Mouse (Mus musculus) olfactory bulb, adult 2 months (tissue): ENCODE results near the gene Zmym2. TPM values are rescaled to one million over a fixed set of nuclear protein-coding genes. Genes with fewer than 3 reads are reported as not detected.
"Not testable (repeated sequence)": the region's sequence is repeated elsewhere in the genome, so short reads cannot be mapped to it uniquely, and the experiment has no call there.

ENCODE experiments used
- H3K27ac ChIP-seq: fragments of 200-500 bp; 2 replicates; pipeline ENCODE4 v1.5.1; 2012; ENCODE audit warnings: low read depth, low read length; ENCODE audit not compliant: insufficient read depth
- H3K4me1 ChIP-seq: fragments of 200-500 bp; 2 replicates; pipeline ENCODE4 v1.6.1; 2012; ENCODE audit warnings: low read length; ENCODE audit not compliant: control insufficient read depth, insufficient read depth
- H3K4me3 ChIP-seq: fragments of 200-500 bp; 2 replicates; pipeline ENCODE4 v1.5.1; 2012; ENCODE audit warnings: mild to moderate bottlenecking, low read depth, low read length, moderate library complexity; ENCODE audit not compliant: insufficient read depth
- CTCF ChIP-seq: fragments of 200-500 bp; IDR thresholded peaks from 2 replicates; pipeline ENCODE4 v1.5.1; 2012; ENCODE audit warnings: low read depth, mild to moderate bottlenecking, low read length, moderate library complexity; ENCODE audit not compliant: insufficient read depth
- POLR2A ChIP-seq: fragments of 200-500 bp; IDR thresholded peaks from 2 replicates; pipeline ENCODE4 v1.6.1; 2012; ENCODE audit warnings: mild to moderate bottlenecking, low read depth, low read length, moderate library complexity; ENCODE audit not compliant: insufficient read depth
- WGBS: fragments of 180-500 bp; shearing (Covaris S2); methylation state at CpG from one replicate; pipeline ENCODE4 v1.1.7; 2018; 5-methylcytosine and 5-hydroxymethylcytosine counted together
- polyA plus RNA-seq: library from polyadenylated mRNA; stranded (reverse); fragments of >200 nt; gene quantifications from 2 replicates; pipeline ENCODE4 v1.2.4, GENCODE M21; 2012; ENCODE audit warnings: low replicate concordance; ENCODE audit not compliant: missing spikeins, insufficient read depth, insufficient read length

Gene Zmym2
- polyA plus RNA-seq, 1 experiment, result 233 TPM

DNA sequence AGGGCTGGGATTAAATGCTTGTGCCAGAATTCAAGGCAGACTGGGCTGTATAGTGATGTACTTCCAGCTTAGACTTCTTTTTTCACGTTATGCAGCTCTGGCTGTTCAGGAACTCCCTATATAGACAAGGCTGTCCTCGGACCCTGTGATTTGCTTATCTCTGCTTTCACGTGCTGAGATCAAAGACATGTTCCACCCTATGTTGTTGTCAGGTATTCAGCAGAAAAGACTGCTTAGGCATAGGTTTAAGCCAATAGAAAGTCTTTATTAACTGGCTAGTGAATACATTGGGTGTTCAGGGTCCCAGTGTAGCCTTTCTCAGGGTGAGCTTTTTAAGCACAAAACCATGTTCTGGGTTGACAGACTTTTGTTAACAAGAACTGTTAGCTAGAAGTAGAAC is 5.2 kb upstream of the Zmym2 start:
- Histone ChIP-seq H3K27ac (no peak overlapping the region), H3K4me1 (no peaks in the 10 kb centered on the region), H3K4me3 (no peak overlapping the region)
- WGBS, result 55% methylated on average over 3 of the region's 3 CpGs
- no peak for TF ChIP-seq CTCF
- no peak for TF ChIP-seq POLR2A

DNA sequence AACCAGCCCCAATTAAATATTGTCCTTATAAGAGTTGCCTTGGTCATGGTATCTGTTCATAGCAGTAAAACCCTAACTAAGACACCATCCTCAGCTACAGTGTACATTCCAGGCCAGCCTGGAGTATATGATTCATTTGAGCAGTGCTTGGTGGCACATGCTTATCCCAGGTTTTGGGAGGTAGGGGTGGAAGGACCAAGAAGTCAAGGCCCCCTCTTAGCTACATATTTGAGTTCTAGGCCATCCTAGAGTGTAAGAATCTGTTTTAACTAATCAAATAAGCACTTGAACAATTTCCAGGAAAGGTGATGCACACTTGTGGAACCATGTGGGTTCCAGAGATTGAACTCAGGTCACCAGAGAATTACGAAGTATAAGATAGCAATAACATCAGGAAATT is 3.0 kb upstream of the Zmym2 start:
- WGBS, result 97% methylated on average over 1 of the region's 1 CpGs
- TF ChIP-seq POLR2A (no peak), CTCF (no peak)
- Histone ChIP-seq H3K4me1 (0 out of 2 replicates have a peak, but pooled peaks cover 2% of the 10 kb centered on the region), H3K4me3 (no peak overlapping the region), H3K27ac (no peak overlapping the region)

DNA sequence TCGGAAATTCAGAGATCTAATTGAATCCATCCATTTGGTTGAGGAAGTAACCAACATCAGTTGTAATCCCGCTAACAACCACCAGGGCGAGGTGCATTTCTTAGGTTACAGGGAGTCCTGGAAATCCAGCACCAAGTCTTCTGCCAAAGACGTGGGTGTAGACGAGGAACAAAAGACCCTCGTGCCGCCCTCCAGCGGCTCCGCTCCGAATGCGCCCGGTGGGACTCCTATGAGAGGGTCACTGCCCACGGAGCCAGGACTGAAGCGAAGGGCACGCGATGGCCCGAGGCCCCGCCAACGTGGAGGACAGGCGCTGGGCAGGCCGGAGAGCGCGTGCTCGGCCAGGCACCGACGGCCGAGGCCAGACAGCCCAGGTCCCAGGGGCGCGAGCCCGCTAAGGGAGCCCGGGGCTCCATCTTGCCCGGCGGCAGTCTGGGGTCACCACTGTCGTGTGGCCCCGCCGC is 1.1 kb upstream of the Zmym2 start:
- TF ChIP-seq POLR2A, result no peak
- peak; percentile 61; the same call in 1 of the 2 replicates for TF ChIP-seq CTCF
- 2% methylated on average over 36 of the region's 36 CpGs for WGBS

DNA sequence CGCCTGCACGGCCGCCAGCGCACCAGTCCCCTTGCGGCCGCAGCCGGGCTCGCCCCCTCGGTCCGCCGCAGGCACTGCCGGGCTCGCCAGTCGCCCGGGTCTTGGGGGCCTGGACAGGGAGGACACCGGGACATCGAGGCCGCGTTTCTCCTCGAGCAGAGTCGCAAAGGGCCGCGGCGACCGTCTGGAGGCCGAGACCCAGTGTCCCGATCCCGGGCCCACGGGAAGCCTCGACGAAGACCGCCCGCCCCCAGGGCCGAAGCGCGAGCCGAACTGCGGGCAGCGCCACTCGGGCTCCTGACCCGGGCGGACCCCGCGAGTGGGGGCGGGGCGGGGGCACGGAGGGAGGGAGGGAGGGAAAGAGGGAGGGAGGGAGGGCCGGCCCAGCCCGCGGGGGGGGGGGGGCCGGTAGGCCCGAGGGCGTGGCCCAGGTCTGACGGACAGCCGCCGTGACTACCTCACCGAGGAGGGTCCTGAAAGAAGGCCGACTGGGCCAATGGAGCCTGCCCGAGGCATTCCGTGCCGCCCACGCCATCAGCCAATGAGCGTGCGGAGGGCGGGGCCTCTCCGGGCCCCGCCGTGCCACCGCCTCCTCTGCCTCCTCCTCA is 363 bp upstream of the Zmym2 start:
- WGBS, result under 1% methylated on average over 47 of the region's 69 CpGs
- Histone ChIP-seq H3K27ac (peak overlapping the region; percentile 95), H3K4me3 (peak overlapping the region; percentile 89)
- not testable (repeated sequence) for H3K4me1 ChIP-seq
- TF ChIP-seq POLR2A, result peak; percentile 20; the same call in 1 of the 2 replicates

More for the DNA sequence above, 1.1 kb upstream of the Zmym2 start:
- H3K4me3 ChIP-seq, result peak overlapping the region; percentile 89
- no peak overlapping the region for H3K27ac ChIP-seq
- H3K4me1 ChIP-seq, result 0 out of 2 replicates have a peak, but pooled peaks cover 4% of the 10 kb centered on the region

DNA sequence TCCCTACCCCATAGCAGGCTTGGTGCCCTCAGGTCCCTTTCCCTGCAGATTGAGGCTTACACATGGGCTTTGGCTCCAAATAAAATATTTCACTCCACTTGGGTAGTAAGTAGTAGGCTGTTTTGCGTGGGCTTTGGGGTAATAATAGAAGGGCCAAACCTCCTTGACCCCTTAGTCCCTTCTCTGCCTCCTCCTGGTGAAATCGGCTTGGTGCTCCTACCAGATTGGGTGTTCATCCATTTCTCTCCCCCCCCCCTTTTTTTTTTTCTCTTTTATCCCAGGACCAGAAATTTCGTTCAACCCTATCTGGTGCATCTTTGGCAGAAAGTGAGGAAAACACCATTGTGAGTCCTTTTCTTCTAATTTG is 1.0 kb downstream of the Zmym2 start:
- TF ChIP-seq POLR2A (no peak), CTCF (no peak)
- Histone ChIP-seq H3K27ac (peak overlapping the region; percentile 98), H3K4me3 (peak overlapping the region; percentile 97), H3K4me1 (0 out of 2 replicates have a peak, but pooled peaks cover 4% of the 10 kb centered on the region)
- WGBS, result 3% methylated on average over 3 of the region's 3 CpGs

DNA sequence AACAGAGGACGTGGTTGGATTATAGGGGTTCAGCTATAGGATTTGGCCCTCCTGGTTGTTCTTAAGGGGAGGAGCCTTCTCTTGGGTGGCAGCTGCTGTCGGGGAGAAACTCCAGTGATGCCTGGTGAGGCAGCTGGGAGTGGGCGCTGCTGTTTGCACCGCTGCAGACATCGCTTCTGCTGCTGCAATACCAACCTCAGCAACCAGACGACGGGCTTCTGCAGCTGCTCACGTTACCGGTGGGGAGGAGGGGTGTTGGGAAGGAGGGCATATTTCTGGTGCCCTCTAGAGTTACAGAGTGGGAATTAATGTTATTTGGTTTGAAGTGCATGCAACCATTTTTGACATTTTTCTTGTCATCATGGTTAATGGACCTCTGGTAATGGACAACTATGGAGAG is 1.4 kb downstream of the Zmym2 start:
- under 1% methylated on average over 9 of the region's 9 CpGs for WGBS
- Histone ChIP-seq H3K4me3 (peak overlapping the region; percentile 97), H3K27ac (peak overlapping the region; percentile 98), H3K4me1 (0 out of 2 replicates have a peak, but pooled peaks cover 4% of the 10 kb centered on the region)
- peak; percentile 70; the same call in 1 of the 2 replicates for TF ChIP-seq CTCF
- TF ChIP-seq POLR2A, result peak; percentile 49; the same call in 1 of the 2 replicates

DNA sequence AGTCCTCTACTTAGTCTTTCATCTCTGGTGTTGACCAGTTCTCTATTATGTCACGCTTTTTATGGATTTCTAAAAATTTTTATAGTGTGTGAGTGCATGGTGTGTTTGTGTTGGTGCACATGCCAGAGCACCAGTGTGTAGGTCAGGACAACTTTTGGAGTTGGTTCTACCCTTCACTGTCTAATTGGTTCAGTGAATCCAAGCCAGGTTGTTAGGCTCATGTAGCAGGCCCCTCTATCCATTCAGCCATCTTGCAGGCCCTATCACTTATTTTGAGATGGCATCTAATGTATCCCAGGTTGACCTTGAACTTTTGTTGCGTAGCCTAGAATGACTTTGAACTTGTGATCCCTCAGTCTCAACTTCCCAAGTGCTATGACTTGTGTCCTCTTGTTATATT is 2.0 kb downstream of the Zmym2 start:
- 0 out of 2 replicates have a peak, but pooled peaks cover 4% of the 10 kb centered on the region for H3K4me1 ChIP-seq
- H3K4me3 ChIP-seq, result no peak overlapping the region
- WGBS, result 78% methylated on average over 2 of the region's 2 CpGs
- H3K27ac ChIP-seq, result no peak overlapping the region
- TF ChIP-seq POLR2A (no peak), CTCF (no peak)

DNA sequence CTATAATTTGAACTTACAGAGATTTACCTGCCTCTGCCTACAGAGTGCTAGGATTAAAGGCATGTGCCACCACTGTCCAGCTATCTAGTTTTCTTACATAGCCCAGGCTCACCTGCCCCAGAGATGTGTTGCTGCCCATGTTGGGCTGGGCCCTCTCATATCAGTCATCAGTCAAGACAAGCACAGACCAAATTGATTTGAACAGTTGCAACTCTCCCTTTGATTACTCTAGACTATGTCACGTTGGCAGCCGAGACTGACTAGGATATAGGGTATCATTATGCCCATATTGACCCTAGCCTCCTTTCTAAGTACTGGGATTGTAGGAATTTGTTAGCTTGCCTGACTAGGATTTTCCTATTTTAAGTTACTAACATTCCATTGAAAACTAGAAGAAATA is 8.0 kb downstream of the Zmym2 start:
- TF ChIP-seq POLR2A (no peak), CTCF (no peak)
- no peak overlapping the region for H3K27ac ChIP-seq
- 68% methylated on average over 2 of the region's 2 CpGs for WGBS
- no peaks in the 10 kb centered on the region for H3K4me1 ChIP-seq
- H3K4me3 ChIP-seq, result no peak overlapping the region

DNA sequence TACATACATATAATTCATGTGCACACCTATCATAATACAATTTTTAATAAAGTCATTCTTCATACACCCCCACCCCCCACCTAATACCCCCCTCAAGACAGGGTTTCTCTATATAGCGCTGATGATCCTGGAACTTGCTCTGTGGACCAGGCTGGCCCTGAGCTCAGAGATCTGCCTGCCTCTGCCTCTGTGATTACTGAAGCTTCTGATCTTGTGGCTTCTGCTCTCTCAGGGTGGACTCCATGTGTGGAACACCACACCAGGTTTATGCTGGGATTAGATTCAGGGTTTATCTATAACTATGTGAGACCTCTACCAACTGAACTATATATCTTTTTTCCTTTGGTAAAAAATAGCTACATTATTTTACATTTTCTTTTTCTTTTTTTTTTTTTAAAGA is 10.1 kb downstream of the Zmym2 start:
- 100% methylated on average over 1 of the region's 1 CpGs for WGBS
- H3K27ac ChIP-seq, result no peak overlapping the region
- no peak for TF ChIP-seq POLR2A
- TF ChIP-seq CTCF, result no peak

More for the DNA sequence above, 10.1 kb downstream of the Zmym2 start:
- H3K4me1 ChIP-seq, result no peaks in the 10 kb centered on the region
- no peak overlapping the region for H3K4me3 ChIP-seq
